Mouse (Mus musculus) central nervous system, embryonic 14 days (tissue): ENCODE measurements around the gene Zfp808. TPM values are rescaled to one million over a fixed set of nuclear protein-coding genes. Genes with fewer than 3 reads are reported as not detected.

ENCODE experiments used
- polyA plus RNA-seq: library from polyadenylated mRNA; depleted of rRNA; stranded (reverse); fragments of >200 nt; gene quantifications from 2 replicates; pipeline ENCODE4 v1.2.3, GENCODE M21; 2012; rRNA removed

Zfp808 gene
- polyA plus RNA-seq: 3.7 and 3.9 TPM in 2 replicates

GRCm38 (mm10) chr13:62129432-62130171, at the start of gene Zfp808:
Gene Zfp808, plus strand, starts transcription at chr13:62129886.

